Mouse (Mus musculus) lung, adult 2 months (tissue): ENCODE results near the gene Minar1. TPM values are rescaled to one million over a fixed set of nuclear protein-coding genes. Genes with fewer than 3 reads are reported as not detected.

Experiments
- DNase-seq: peaks from one replicate; pipeline ENCODE4 v3.0.0; 2022
- H3K4me1 ChIP-seq: fragments of 200-500 bp; 2 replicates; pipeline ENCODE4 v1.6.1; 2011; ENCODE audit warnings: low read length; ENCODE audit not compliant: control insufficient read depth, insufficient read depth
- H3K4me3 ChIP-seq: fragments of 200-500 bp; replicated peaks from 2 replicates; pipeline ENCODE3; 2011; ENCODE audit warnings: low read depth, mild to moderate bottlenecking, control low read depth, low read length; ENCODE audit errors: extremely low read depth
- CTCF ChIP-seq: fragments of 200-500 bp; IDR thresholded peaks from 2 replicates; pipeline ENCODE4 v1.5.1; 2011; ENCODE audit warnings: mild to moderate bottlenecking, low read length, control low read depth; ENCODE audit not compliant: insufficient read depth
- POLR2A ChIP-seq: fragments of 200-500 bp; IDR thresholded peaks from 2 replicates; pipeline ENCODE4 v1.6.1; 2011; ENCODE audit warnings: low read depth, mild to moderate bottlenecking, control low read depth, low read length, borderline replicate concordance; ENCODE audit errors: extremely low read depth
- WGBS: fragments of 180-500 bp; shearing (Covaris S2); methylation state at CpG from one replicate; pipeline ENCODE4 v1.1.7; 2018; 5-methylcytosine and 5-hydroxymethylcytosine counted together
- polyA plus RNA-seq: library from polyadenylated mRNA; depleted of rRNA; stranded (reverse); fragments of >200 nt; gene quantifications from 2 replicates; pipeline ENCODE4 v1.2.3, GENCODE M21; 2012; rRNA removed

Minar1 gene
- polyA plus RNA-seq, 1 experiment = not detected

DNA sequence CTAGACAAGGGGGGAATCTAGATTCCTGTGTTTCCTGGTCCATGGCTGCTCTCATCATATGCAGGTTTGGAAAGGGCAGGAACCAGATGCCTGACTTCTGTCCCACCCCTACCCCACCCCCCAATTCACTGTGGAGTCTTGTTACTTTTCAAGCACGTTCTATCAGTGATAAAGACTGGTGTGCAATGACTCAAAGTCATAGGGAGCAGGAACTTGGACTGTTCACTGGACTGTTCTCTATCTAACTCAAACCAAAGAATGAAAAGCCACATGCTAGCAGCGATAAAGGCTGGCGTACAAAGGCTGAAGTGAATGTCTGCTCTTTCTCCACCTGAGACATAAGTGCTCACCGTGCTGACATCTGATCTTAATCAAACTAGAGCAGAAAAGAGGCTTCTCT, 12.3 kb downstream of the Minar1 start:
- 46% methylated on average over 4 of the region's 4 CpGs for WGBS
- Histone ChIP-seq H3K4me1 (no peaks in the 10 kb centered on the region), H3K4me3 (no peak overlapping the region)
- no peak for DNase-seq
- TF ChIP-seq CTCF (no peak), POLR2A (no peak)

DNA sequence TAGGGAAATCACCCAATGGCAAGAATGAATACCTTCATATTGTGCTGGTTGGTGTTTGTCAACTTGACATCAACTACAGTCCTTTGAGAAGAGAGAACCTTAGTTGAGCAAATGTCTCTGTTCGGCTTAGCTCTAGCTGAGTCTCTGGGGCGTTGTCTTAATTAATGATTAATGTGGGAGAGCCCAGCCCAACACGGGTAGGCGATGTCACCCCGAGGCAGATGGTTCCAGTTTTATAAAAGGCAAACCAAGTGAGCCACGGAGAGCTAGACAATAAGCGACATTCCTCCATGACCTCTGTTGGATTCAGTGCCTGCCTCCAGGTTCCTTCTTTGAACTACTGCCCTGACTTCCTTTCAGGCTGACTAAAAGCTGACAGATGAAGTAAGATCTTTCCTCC, 15.6 kb downstream of the Minar1 start:
- no peak for TF ChIP-seq CTCF
- TF ChIP-seq POLR2A = no peak
- DNase-seq = no peak

DNA sequence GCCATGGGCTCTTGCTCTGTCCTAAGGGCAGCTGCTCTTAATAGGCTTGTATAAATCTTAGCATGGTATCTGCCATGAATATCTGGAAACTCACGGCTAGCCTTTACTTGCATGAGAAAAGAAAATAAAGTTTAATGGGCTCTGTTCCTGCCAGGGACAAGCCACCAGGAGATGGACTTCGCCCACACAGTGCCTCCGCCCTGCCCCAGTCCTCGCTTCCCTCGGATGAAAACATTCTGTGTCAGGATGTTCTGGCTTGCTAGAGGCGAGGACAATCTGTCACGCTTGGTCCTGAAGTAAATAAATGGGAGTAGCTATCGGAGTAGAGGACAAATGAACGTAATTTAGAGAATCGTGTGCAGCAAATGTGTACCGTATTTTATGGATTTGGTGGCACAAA, 16.7 kb downstream of the Minar1 start:
- TF ChIP-seq POLR2A (no peak), CTCF (no peak)
- Histone ChIP-seq H3K4me1 (no peaks in the 10 kb centered on the region), H3K4me3 (no peak overlapping the region)
- WGBS = 68% methylated on average over 11 of the region's 11 CpGs
- DNase-seq = no peak

More for the DNA sequence above, 15.6 kb downstream of the Minar1 start:
- Histone ChIP-seq H3K4me3 (no peak overlapping the region), H3K4me1 (no peaks in the 10 kb centered on the region)
- 73% methylated on average over 7 of the region's 7 CpGs for WGBS

DNA sequence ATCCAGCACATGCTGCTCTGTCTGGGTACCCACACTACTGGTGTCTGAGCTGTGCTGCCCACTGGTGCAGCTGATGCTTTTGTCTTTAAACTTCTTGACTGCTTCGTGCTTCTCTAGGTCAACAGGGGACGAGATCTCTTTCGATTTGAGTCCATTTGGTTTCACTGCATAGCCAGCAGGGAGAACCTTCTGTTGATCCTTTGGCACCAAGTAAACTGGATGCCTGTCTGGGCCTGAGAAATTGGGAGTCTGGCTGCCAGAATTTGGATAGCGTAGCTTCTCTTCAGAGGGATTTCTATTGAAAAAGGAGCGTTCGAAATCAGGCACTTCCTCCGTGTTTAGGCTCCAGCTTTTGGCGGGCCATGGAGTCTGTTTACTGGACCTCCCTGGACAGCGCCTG, 21.0 kb downstream of the Minar1 start:
- WGBS = 92% methylated on average over 9 of the region's 9 CpGs
- H3K4me3 ChIP-seq = no peak overlapping the region
- H3K4me1 ChIP-seq = no peaks in the 10 kb centered on the region
- no peak for DNase-seq
- TF ChIP-seq POLR2A = no peak
- no peak for TF ChIP-seq CTCF

GRCm38 (mm10) chr9:89600677-89601076, 22.2 kb downstream of the Minar1 start:
- TF ChIP-seq CTCF = no peak
- no peak for TF ChIP-seq POLR2A
- Histone ChIP-seq H3K4me3 (no peak overlapping the region), H3K4me1 (no peaks in the 10 kb centered on the region)
- DNase-seq = no peak
- 81% methylated on average over 7 of the region's 7 CpGs for WGBS

DNA sequence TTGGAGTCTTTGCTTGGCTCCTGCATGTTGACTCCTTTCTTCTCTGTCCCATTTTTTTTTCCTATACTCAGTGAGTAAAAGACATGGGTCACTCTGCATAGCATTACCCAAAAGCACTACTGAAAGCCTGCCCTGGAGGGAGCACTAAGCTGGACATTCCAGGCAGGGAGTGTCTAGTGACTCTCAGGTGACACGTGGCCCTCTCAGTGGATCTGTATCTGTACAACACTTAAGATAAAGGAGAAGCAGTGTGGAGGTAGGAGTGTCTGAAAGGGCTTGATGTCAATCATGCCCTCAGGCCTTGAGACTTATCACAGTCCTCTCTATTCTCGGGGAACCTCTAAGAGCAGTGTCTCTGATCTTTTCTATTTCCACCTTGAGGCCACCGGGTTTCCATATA, 25.9 kb downstream of the Minar1 start:
- TF ChIP-seq POLR2A = no peak
- TF ChIP-seq CTCF = no peak
- Histone ChIP-seq H3K4me3 (no peak overlapping the region), H3K4me1 (no peaks in the 10 kb centered on the region)
- 50% methylated on average over 3 of the region's 3 CpGs for WGBS
- DNase-seq = no peak

DNA sequence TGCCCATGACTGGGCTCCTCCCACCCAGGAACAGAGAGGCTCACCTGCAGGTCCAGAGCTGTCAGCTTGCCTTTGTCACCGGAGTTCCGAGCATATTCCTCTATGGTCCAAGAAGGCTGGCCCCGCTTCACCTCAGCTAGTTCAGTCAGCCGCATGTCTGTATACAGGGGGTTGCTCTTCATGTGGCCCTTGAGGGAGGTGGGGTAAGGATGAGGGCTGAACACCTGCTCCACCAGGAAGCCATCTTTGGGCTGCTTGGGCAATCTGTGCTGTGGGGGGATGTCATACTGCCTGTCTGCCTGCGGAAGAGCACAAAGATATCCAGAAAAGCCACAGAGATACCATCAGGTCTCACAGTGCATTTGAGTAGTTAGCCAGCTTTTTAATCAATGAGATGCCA, 26.5 kb downstream of the Minar1 start:
- 88% methylated on average over 5 of the region's 5 CpGs for WGBS
- TF ChIP-seq CTCF (no peak), POLR2A (no peak)
- no peak for DNase-seq
- H3K4me1 ChIP-seq = no peaks in the 10 kb centered on the region
- no peak overlapping the region for H3K4me3 ChIP-seq

DNA sequence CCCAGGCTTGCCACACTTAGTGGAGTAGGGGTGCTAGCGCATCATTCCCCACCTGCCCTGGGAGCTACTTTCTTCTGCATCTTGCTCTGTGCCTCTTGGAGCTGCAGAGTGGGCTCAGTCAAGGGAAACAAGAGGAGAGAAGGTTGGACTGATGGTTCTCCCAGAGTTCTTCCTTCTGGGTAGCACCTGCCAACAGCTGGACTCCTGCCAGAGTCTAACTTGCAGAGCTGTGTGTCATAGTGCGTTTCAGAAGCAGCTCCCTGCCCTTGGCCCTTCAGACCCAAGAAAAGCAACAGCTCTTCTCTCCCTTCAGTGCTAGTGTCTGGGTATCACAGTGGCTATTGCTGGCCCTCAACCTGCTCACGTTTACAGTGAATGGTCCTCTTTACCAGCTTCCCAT, 30.5 kb downstream of the Minar1 start:
- TF ChIP-seq POLR2A (no peak), CTCF (no peak)
- Histone ChIP-seq H3K4me1 (no peaks in the 10 kb centered on the region), H3K4me3 (no peak overlapping the region)
- WGBS = 58% methylated on average over 3 of the region's 3 CpGs
- DNase-seq = no peak

GRCm38 (mm10) chr9:89578422-89578821, 44.5 kb downstream of the Minar1 start:
- whole genome bisulfite sequencing = 82% methylated on average over 5 of the region's 5 CpGs
- no peak for TF ChIP-seq CTCF
- TF ChIP-seq POLR2A = no peak
- DNase-seq = no peak
- Histone ChIP-seq H3K4me1 (no peaks in the 10 kb centered on the region), H3K4me3 (no peak overlapping the region)

- no peaks in the 10 kb centered on the region for H3K4me1 ChIP-seq
- TF ChIP-seq POLR2A (no peak), CTCF (no peak)
- 60% methylated on average over 2 of the region's 2 CpGs for WGBS
- H3K4me3 ChIP-seq = no peak overlapping the region
- no peak for DNase-seq
Observed at GRCm38 (mm10) chr9:89552663-89553062, 70.3 kb downstream of the Minar1 start.

Other genes with a start within 250 kb of the Minar1 start
- 82.2 and 94.2 TPM in 2 replicates for gene Tmed3, start 81.9 kb upstream of the Minar1 start, polyA plus RNA-seq
- not detected in 2 replicates for gene Ankrd34c, start 115.3 kb upstream of the Minar1 start, polyA plus RNA-seq